Mouse (Mus musculus) midbrain, embryonic 16.5 days (tissue): ENCODE data around the gene Aco1. TPM values are rescaled to one million over a fixed set of nuclear protein-coding genes. Genes with fewer than 3 reads are reported as not detected.

Source experiments
- ATAC-seq: fragments of 200-750 bp; cut with Nextera tagmentation; 2 replicates; pipeline ENCODE4 v1.8.0; 2017; ENCODE audit warnings: moderate TSS enrichment
- H3K27ac ChIP-seq: fragments of 300-500 bp; sonication (generic); 2 replicates; pipeline ENCODE4 v1.5.1; 2014; ENCODE audit warnings: mild to moderate bottlenecking, low read length, mixed read lengths
- H3K27me3 ChIP-seq: fragments of 300-500 bp; sonication (generic); 2 replicates; pipeline ENCODE4 v1.6.1; 2014; ENCODE audit warnings: low read depth, low read length, mixed read lengths; ENCODE audit not compliant: control insufficient read depth, insufficient read depth
- H3K36me3 ChIP-seq: fragments of 300-500 bp; sonication (generic); 2 replicates; pipeline ENCODE4 v1.6.1; 2014; ENCODE audit warnings: mild to moderate bottlenecking, low read length, moderate library complexity, mixed read lengths; ENCODE audit not compliant: control insufficient read depth, insufficient read depth
- H3K4me1 ChIP-seq: fragments of 300-500 bp; sonication (generic); 2 replicates; pipeline ENCODE4 v1.6.1; 2014; ENCODE audit warnings: mild to moderate bottlenecking, low read length, mixed read lengths; ENCODE audit not compliant: control insufficient read depth, insufficient read depth
- H3K4me2 ChIP-seq: fragments of 300-500 bp; sonication (generic); 2 replicates; pipeline ENCODE4 v1.6.1; 2014; ENCODE audit warnings: mild to moderate bottlenecking, low read length, mixed read lengths
- H3K4me3 ChIP-seq: fragments of 300-500 bp; sonication (generic); 2 replicates; pipeline ENCODE4 v1.5.1; 2014; ENCODE audit warnings: low read depth, mild to moderate bottlenecking, low read length, moderate library complexity, mixed read lengths
- H3K9ac ChIP-seq: fragments of 300-500 bp; sonication (generic); 2 replicates; pipeline ENCODE4 v1.6.1; 2014; ENCODE audit warnings: low read depth, low read length, mixed read lengths
- H3K9me3 ChIP-seq: fragments of 300-500 bp; sonication (generic); replicated peaks from 2 replicates; pipeline ENCODE4 v1.6.1; 2014; ENCODE audit warnings: mild to moderate bottlenecking, low read length, mixed read lengths; ENCODE audit not compliant: control insufficient read depth, poor library complexity, severe bottlenecking
- WGBS: fragments of 180-500 bp; shearing (Covaris S2); extraction: QIAGEN DNeasy Blood & Tissue Kit; methylation state at CpG from one replicate; pipeline ENCODE4 v1.1.7; 2014; 5-methylcytosine and 5-hydroxymethylcytosine counted together
- polyA plus RNA-seq: library from polyadenylated mRNA; unstranded; fragments of >200 nt; fragmentation: Nextera tagmentation; extraction: Ambion mirVana; gene quantifications from 2 replicates; pipeline ENCODE4 v1.2.1, GENCODE M21; 2015

Aco1 gene
- polyA plus RNA-seq, 1 experiment from 2014 or later: 46.0 TPM

DNA sequence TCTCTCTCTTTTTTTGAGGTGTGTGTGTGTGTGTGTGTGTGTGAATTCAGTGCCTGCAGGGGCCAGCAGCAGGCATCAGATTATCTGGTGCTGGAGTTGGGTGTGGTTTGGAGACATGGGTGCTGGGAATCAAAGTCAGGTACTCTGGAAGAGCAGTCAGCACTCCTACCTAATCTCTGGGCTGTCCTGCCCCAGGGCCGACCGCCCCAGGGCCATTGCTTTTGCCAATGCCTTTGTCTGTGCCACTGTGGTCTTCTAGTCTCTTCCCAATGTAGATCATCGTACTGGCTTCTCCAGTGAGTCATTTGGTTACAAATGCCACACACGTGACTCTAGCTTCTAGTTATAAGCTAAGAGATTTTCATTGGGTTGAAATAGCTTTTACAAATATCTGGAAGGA lies 11.9 kb downstream of the Aco1 start:
- Histone ChIP-seq H3K27ac (no peak overlapping the region), H3K9me3 (no peaks in the 10 kb centered on the region), H3K27me3 (no peaks in the 10 kb centered on the region), H3K4me3 (no peak overlapping the region), H3K36me3 (no peaks in the 10 kb centered on the region), H3K9ac (no peak overlapping the region), H3K4me2 (no peak overlapping the region), H3K4me1 (no peaks in the 10 kb centered on the region)
- 92% methylated on average over 4 of the region's 4 CpGs for WGBS
- no peak for ATAC-seq

DNA sequence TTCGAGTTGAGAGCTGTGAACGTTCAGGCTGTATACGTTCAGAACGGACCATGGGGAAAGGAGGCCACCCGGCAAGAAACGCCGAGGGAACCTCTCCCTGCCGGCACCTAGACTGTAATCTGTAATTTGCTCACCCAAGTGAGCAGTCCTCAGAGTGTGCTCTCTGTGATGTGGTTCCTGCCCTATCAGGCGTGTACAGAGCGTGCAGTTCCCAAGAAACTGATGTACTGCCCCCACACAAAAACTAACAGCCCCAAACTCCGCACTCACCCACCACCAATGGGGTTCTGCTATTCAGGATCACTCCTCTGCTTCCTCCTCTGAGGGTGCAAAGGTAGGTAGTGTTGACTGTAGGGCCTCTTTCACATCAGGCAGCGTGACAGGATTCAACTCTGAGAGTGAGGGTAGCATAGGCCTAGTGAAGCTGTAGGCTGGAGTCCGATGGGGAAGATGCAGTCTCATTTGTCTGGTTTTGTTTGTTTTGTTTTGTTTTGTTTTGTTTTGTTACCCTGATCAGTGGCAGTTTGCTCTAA lies 12.7 kb downstream of the Aco1 start:
- 89% methylated on average over 13 of the region's 13 CpGs for WGBS
- Histone ChIP-seq H3K27ac (no peak overlapping the region), H3K4me3 (no peak overlapping the region), H3K4me2 (no peak overlapping the region), H3K4me1 (no peaks in the 10 kb centered on the region), H3K9ac (no peak overlapping the region), H3K27me3 (no peaks in the 10 kb centered on the region), H3K9me3 (no peaks in the 10 kb centered on the region), H3K36me3 (no peaks in the 10 kb centered on the region)
- no peak for ATAC-seq

DNA sequence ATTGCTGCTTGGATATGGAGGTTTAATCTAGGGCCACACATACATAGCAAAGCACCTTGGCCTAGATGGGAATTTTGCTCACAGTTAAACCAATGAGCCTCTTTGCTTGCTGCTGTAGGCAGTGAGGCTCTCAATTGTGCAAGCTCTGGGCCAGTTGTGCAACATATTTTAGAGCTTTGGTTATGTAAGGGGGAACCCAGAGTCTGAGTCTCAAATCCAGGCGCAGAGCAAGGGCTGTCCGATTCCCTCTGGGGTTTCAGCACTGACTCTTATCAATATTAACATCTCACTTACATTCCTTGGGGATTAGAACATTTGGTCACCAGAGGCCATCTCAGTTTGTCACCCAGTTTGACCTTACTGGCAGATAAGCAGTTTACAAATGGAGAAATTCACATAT lies 13.3 kb downstream of the Aco1 start:
- 88% methylated on average over 2 of the region's 2 CpGs for WGBS
- no peak overlapping the region for H3K4me2 ChIP-seq
- H3K4me3 ChIP-seq: no peak overlapping the region
- ATAC-seq: no peak
- H3K27me3 ChIP-seq: no peaks in the 10 kb centered on the region
- H3K9ac ChIP-seq: no peak overlapping the region
- H3K4me1 ChIP-seq: no peaks in the 10 kb centered on the region
- H3K27ac ChIP-seq: no peak overlapping the region
- H3K9me3 ChIP-seq: no peaks in the 10 kb centered on the region
- no peaks in the 10 kb centered on the region for H3K36me3 ChIP-seq

- WGBS: 67% methylated on average over 18 of the region's 18 CpGs
- ATAC-seq: no peak
- H3K9ac ChIP-seq: no peak overlapping the region
- H3K9me3 ChIP-seq: no peaks in the 10 kb centered on the region
- H3K4me1 ChIP-seq: no peaks in the 10 kb centered on the region
- no peaks in the 10 kb centered on the region for H3K27me3 ChIP-seq
- no peak overlapping the region for H3K27ac ChIP-seq
- no peaks in the 10 kb centered on the region for H3K36me3 ChIP-seq
- no peak overlapping the region for H3K4me3 ChIP-seq
- no peak overlapping the region for H3K4me2 ChIP-seq
Measured at GRCm38 (mm10) chr4:40156582-40157499, 14.0 kb downstream of the Aco1 start.

DNA sequence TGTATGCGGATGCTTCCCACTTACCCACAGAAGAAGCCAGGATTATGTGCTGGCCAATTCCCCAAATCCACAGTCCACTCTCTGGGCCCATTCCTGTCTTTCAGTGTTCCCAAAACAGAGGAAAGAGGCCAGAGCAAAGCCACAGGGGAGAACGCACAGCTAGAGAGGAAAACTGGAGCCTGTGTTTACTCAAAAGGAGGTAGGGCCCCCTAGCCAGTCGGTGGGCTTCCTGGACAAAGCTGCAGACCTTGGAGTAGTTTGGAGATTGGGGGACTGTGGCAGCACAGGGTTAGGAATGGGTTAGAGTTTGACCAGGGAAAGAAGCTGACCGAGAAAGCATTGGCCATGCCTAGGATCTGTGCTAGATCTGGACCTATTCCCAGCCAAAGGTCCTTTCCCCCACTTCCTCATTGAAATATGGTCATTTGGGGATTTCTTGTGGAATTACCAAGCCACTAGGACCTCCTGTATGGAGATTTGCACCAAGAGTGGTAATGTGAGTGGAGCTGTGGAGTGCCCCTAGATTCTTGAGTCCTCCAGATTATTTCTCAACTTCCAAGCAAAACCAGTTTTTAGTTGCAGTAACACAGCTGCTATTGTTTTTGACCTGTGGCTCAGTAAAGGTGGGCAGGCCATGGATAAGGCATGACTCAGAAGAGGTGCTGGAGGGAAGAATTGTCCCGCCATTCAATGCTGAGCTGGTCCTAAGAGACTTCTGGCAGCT lies 14.8 kb downstream of the Aco1 start:
- ATAC-seq: no peak
- no peak overlapping the region for H3K27ac ChIP-seq
- no peak overlapping the region for H3K4me2 ChIP-seq
- no peaks in the 10 kb centered on the region for H3K27me3 ChIP-seq
- 82% methylated on average over 5 of the region's 5 CpGs for WGBS
- H3K9me3 ChIP-seq: no peaks in the 10 kb centered on the region
- H3K36me3 ChIP-seq: no peaks in the 10 kb centered on the region
- H3K9ac ChIP-seq: no peak overlapping the region
- H3K4me3 ChIP-seq: no peak overlapping the region
- no peaks in the 10 kb centered on the region for H3K4me1 ChIP-seq

GRCm38 (mm10) chr4:40158224-40158540 lies 15.3 kb downstream of the Aco1 start:
- Histone ChIP-seq H3K27ac (no peak overlapping the region), H3K36me3 (no peaks in the 10 kb centered on the region), H3K4me3 (no peak overlapping the region), H3K27me3 (no peaks in the 10 kb centered on the region), H3K9ac (no peak overlapping the region), H3K9me3 (no peaks in the 10 kb centered on the region), H3K4me2 (no peak overlapping the region), H3K4me1 (no peaks in the 10 kb centered on the region)
- WGBS: 80% methylated on average over 5 of the region's 5 CpGs
- no peak for ATAC-seq

DNA sequence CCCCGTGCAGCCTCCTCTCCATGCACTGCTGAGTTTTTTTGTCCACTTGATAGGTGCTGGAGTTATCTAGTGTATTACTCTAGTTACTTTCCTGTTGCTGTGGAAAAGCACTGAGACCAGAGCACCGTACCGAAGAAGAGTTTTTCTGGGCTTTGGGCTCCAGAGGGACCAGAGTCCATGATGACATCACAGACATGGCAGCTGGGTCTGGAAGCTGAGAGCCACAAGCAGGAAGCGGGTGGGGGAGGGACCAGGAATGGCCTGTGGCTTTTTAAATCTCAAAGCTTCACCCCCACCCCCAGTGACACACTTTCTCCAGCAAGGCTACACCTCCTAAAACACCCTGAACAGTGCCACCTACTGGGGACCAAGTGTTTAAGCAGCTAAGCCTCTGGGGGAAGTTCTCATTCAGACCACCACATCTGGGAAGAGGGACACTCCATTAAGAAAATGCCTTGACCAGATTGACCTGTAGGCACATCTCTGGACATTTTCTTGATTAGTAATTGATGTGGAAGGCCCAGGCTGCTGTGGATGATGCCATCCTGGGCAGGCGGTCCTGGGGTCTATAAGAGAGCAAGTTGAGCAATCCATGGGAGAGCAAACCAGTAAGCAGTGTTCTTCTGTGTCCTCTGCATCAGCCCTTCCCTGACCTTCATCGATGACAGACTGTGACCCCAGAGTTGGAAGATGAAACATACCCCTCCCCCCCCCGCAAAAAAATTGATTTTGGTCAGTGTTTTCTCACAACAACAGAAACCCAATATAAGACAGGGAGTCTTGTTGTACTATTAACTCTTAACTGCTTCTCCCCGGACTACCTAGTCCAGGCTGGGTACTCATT lies 17.9 kb downstream of the Aco1 start:
- H3K36me3 ChIP-seq: peaks cover 4% of the 10 kb centered on the region; the same call in 1 of the 2 replicates
- no peak overlapping the region for H3K4me3 ChIP-seq
- 96% methylated on average over 8 of the region's 8 CpGs for WGBS
- H3K9me3 ChIP-seq: no peaks in the 10 kb centered on the region
- no peak overlapping the region for H3K9ac ChIP-seq
- ATAC-seq: no peak
- H3K27me3 ChIP-seq: no peaks in the 10 kb centered on the region
- H3K4me1 ChIP-seq: no peaks in the 10 kb centered on the region
- no peak overlapping the region for H3K27ac ChIP-seq
- H3K4me2 ChIP-seq: no peak overlapping the region

GRCm38 (mm10) chr4:40163646-40164045 lies 20.8 kb downstream of the Aco1 start:
- H3K9ac ChIP-seq: no peak overlapping the region
- H3K4me1 ChIP-seq: no peaks in the 10 kb centered on the region
- ATAC-seq: no peak
- peaks cover 18% of the 10 kb centered on the region for H3K36me3 ChIP-seq
- H3K4me3 ChIP-seq: no peak overlapping the region
- H3K9me3 ChIP-seq: no peaks in the 10 kb centered on the region
- H3K27ac ChIP-seq: no peak overlapping the region
- no peaks in the 10 kb centered on the region for H3K27me3 ChIP-seq
- H3K4me2 ChIP-seq: no peak overlapping the region
- 77% methylated on average over 10 of the region's 10 CpGs for WGBS
